20 mouse cellular contexts compared by ENCODE assay signal in the genomic region with DNA sequence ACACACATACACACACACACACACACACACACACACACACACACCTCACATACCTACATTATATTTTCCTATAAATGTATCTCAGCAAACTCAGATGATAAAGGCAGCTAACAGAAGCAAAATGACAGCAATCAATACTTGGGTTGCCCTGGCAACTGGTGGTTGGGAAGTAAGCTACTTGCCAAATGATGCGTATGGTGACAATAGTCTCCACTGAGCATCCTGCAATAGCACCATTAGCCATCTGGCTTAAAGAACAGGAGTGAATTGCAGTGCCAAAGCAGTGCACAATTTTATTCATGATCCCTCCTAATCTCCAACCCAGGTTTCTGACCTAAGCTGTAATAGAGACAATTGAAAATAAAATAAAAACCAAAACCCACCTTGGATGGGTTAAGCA.
DNase-seq lines count a peak whose midpoint lies in the region; ATAC-seq lines count a peak whose summit lies in the region.
"Had no signal": no experiment of that assay in that cellular context is flagged by ENCODE, and none has a peak within 500 bp of the region (broad histone marks: within the 10 kb centered on the region; RNA-seq: fewer than 3 reads in every experiment).

No protein-coding gene starts in this region.

- no peak overlapping the region for H3K9ac ChIP-seq in forebrain, embryonic 16.5 days (replicated peaks; ENCODE audit: low read depth, low read length)
- H3K9ac ChIP-seq in neural tube, embryonic 14.5 days (replicated peaks; ENCODE audit: low read depth, low read length), result no peak overlapping the region
- H3K9ac ChIP-seq in neural tube, embryonic 15.5 days (replicated peaks), result no peak overlapping the region
- H3K9ac ChIP-seq: neural tube, embryonic 13.5 days had no signal

- no peak for DNase-seq in forebrain, embryonic 10.5 days (ENCODE audit: extremely low spot score, low spot score)
- peak; percentile 47 for DNase-seq in layer of hippocampus, adult 9-10 months (ENCODE audit: low spot score)
- no peak for DNase-seq in adrenal gland, postnatal 36 days
- DNase-seq in gastrocnemius, adult 18-20 months (ENCODE audit: low spot score), result no peak
- DNase-seq: adrenal gland, postnatal 25 days; B cell, adult 2 months; cerebellum, adult 9-10 months; embryo, embryonic 11 days; gastrocnemius, postnatal 25 days; heart, adult 2 months; heart, postnatal 36 days; kidney, postnatal 36 days; lung, adult 2 months; right cerebral cortex, postnatal 25 days; thymus, adult 2 months had no signal

- no peaks in the 10 kb centered on the region for H3K9me3 ChIP-seq in forebrain, embryonic 16.5 days (ENCODE audit: control insufficient read depth, low read length)
- H3K9me3 ChIP-seq in forebrain, embryonic 10.5 days, result no peaks in the 10 kb centered on the region
- H3K9me3 ChIP-seq in neural tube, embryonic 14.5 days (ENCODE audit: control insufficient read depth, low read length), result no peaks in the 10 kb centered on the region
- H3K9me3 ChIP-seq in neural tube, embryonic 15.5 days (replicated peaks), result no peaks in the 10 kb centered on the region
- H3K9me3 ChIP-seq: neural tube, embryonic 13.5 days had no signal

- no peaks in the 10 kb centered on the region for H3K27me3 ChIP-seq in forebrain, embryonic 16.5 days (replicated peaks; ENCODE audit: control insufficient read depth, insufficient read depth, low read length)
- no peaks in the 10 kb centered on the region for H3K27me3 ChIP-seq in forebrain, embryonic 10.5 days (ENCODE audit: poor library complexity, severe bottlenecking)
- H3K27me3 ChIP-seq in neural tube, embryonic 14.5 days (ENCODE audit: control insufficient read depth, insufficient read depth, low read length), result no peaks in the 10 kb centered on the region
- H3K27me3 ChIP-seq in neural tube, embryonic 15.5 days (replicated peaks), result no peaks in the 10 kb centered on the region
- H3K27me3 ChIP-seq: neural tube, embryonic 13.5 days had no signal

- 24% methylated on average over 1 of the region's 1 CpGs for WGBS in forebrain, embryonic 16.5 days
- 69% methylated on average over 1 of the region's 1 CpGs for WGBS in forebrain, embryonic 10.5 days
- WGBS in neural tube, embryonic 14.5 days, result 20% methylated on average over 1 of the region's 1 CpGs
- 25% methylated on average over 1 of the region's 1 CpGs for WGBS in neural tube, embryonic 15.5 days

- 0 out of 2 replicates have a peak, but pooled peaks have one; percentile 36 for ATAC-seq in forebrain, embryonic 16.5 days
- ATAC-seq in neural tube, embryonic 14.5 days (ENCODE audit: low read depth), result 0 out of 2 replicates have a peak, but pooled peaks have one; percentile 38
- no peak; the same call in 1 of the 2 replicates for ATAC-seq in neural tube, embryonic 15.5 days (ENCODE audit: low FRiP score)

- no peak overlapping the region for H3K27ac ChIP-seq in forebrain, embryonic 16.5 days (ENCODE audit: low read length)
- no peak overlapping the region for H3K27ac ChIP-seq in forebrain, embryonic 10.5 days
- H3K27ac ChIP-seq in neural tube, embryonic 14.5 days (ENCODE audit: low read depth, low read length), result no peak overlapping the region
- no peak overlapping the region for H3K27ac ChIP-seq in neural tube, embryonic 15.5 days (replicated peaks)
- H3K27ac ChIP-seq: heart, adult 2 months; neural tube, embryonic 13.5 days had no signal

- H3K4me1 ChIP-seq in forebrain, embryonic 16.5 days (replicated peaks; ENCODE audit: control insufficient read depth, insufficient read depth, low read length), result no peaks in the 10 kb centered on the region
- H3K4me1 ChIP-seq in forebrain, embryonic 10.5 days, result no peaks in the 10 kb centered on the region
- no peaks in the 10 kb centered on the region for H3K4me1 ChIP-seq in neural tube, embryonic 14.5 days (ENCODE audit: control insufficient read depth, insufficient read depth, low read length)
- no peaks in the 10 kb centered on the region for H3K4me1 ChIP-seq in neural tube, embryonic 15.5 days
- H3K4me1 ChIP-seq: neural tube, embryonic 13.5 days had no signal

- H3K4me3 ChIP-seq in forebrain, embryonic 16.5 days (replicated peaks; ENCODE audit: low read length), result no peak overlapping the region
- no peak overlapping the region for H3K4me3 ChIP-seq in forebrain, embryonic 10.5 days
- H3K4me3 ChIP-seq in neural tube, embryonic 14.5 days (ENCODE audit: low read depth, low read length), result no peak overlapping the region
- H3K4me3 ChIP-seq in neural tube, embryonic 15.5 days (replicated peaks), result no peak overlapping the region
- H3K4me3 ChIP-seq: heart, adult 2 months; neural tube, embryonic 13.5 days had no signal

- H3K36me3 ChIP-seq in forebrain, embryonic 16.5 days (ENCODE audit: control insufficient read depth, insufficient read depth), result no peaks in the 10 kb centered on the region
- H3K36me3 ChIP-seq in forebrain, embryonic 10.5 days (replicated peaks), result no peaks in the 10 kb centered on the region
- no peaks in the 10 kb centered on the region for H3K36me3 ChIP-seq in neural tube, embryonic 14.5 days (ENCODE audit: control insufficient read depth, insufficient read depth, low read length)
- H3K36me3 ChIP-seq in neural tube, embryonic 15.5 days, result no peaks in the 10 kb centered on the region
- H3K36me3 ChIP-seq: neural tube, embryonic 13.5 days had no signal

- no peak overlapping the region for H3K4me2 ChIP-seq in forebrain, embryonic 16.5 days (ENCODE audit: low read length)
- H3K4me2 ChIP-seq in neural tube, embryonic 14.5 days (ENCODE audit: low read depth, low read length), result no peak overlapping the region
- no peak overlapping the region for H3K4me2 ChIP-seq in neural tube, embryonic 15.5 days
- H3K4me2 ChIP-seq: liver, embryonic 11.5 days; neural tube, embryonic 13.5 days had no signal
